ENCODE assay signal across 8 mouse cellular contexts in the genomic region with DNA sequence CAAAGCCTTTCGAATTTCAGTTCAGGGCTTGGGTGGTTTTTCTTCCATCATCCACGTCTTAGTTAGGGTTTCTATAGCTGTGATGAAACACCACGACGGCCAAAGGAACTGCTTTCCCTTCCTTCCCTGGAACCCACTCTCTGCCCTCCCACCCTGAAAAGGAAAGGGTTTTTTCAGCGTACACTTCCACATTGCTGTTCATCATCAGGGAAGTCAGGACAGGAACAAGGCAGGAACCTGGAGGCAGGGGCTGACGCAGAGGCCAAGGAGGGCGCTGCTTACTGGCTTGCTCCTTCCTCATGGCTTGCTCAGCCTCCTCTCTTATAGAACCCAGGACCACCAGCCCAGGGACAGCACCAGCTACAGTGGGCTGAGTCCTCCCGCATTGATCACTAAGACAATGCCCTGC. TPM values are rescaled to one million over a fixed set of nuclear protein-coding genes. Genes with fewer than 3 reads are reported as not detected.
DNase-seq lines count a peak whose midpoint lies in the region; ATAC-seq and TF ChIP-seq lines count a peak whose summit lies in the region.

No protein-coding gene starts in this region.

- no peak for TF ChIP-seq POLR2A in spleen, adult 2 months (IDR thresholded peaks at IDR 0.05; ENCODE audit: low read depth, low read length)

- H3K4me1 ChIP-seq in spleen, adult 2 months (ENCODE audit: control insufficient read depth, insufficient read depth, insufficient read length) = peaks cover 7% of the 10 kb centered on the region; the same call in 1 of the 2 replicates
- peaks cover 12% of the 10 kb centered on the region for H3K4me1 ChIP-seq in forebrain, embryonic 16.5 days (replicated peaks; ENCODE audit: control insufficient read depth, insufficient read depth, low read length)
- H3K4me1 ChIP-seq in midbrain, embryonic 16.5 days (ENCODE audit: control insufficient read depth, insufficient read depth, low read length) = peaks cover 4% of the 10 kb centered on the region; the same call in 1 of the 2 replicates

- H3K27me3 ChIP-seq in spleen, adult 2 months (ENCODE audit: control insufficient read depth, insufficient read depth, low read length) = no peaks in the 10 kb centered on the region
- H3K27me3 ChIP-seq in forebrain, embryonic 16.5 days (replicated peaks; ENCODE audit: control insufficient read depth, insufficient read depth, low read length) = no peaks in the 10 kb centered on the region
- no peaks in the 10 kb centered on the region for H3K27me3 ChIP-seq in midbrain, embryonic 16.5 days (ENCODE audit: control insufficient read depth, insufficient read depth, low read depth, low read length)

- peak; percentile 27; the same call in 1 of the 2 replicates for ATAC-seq in forebrain, embryonic 16.5 days
- ATAC-seq in midbrain, embryonic 16.5 days = peak; percentile 54; the same call in 1 of the 2 replicates

- no peaks in the 10 kb centered on the region for H3K36me3 ChIP-seq in spleen, adult 2 months (ENCODE audit: control insufficient read depth, insufficient read depth, low read length)
- no peaks in the 10 kb centered on the region for H3K36me3 ChIP-seq in forebrain, embryonic 16.5 days (ENCODE audit: control insufficient read depth, insufficient read depth)
- H3K36me3 ChIP-seq in midbrain, embryonic 16.5 days (ENCODE audit: control insufficient read depth, insufficient read depth, low read length) = no peaks in the 10 kb centered on the region

- H3K27ac ChIP-seq in spleen, adult 2 months (ENCODE audit: insufficient read depth, low read length) = no peak overlapping the region
- H3K27ac ChIP-seq in forebrain, embryonic 16.5 days (ENCODE audit: low read length) = peak overlapping the region; percentile 57
- peak overlapping the region; percentile 83 for H3K27ac ChIP-seq in midbrain, embryonic 16.5 days (ENCODE audit: low read length)

- DNase-seq in spleen, adult 2 months (ENCODE audit: low read depth in 1 of 2, low spot score in 2 of 2) = no peak
- no peak for DNase-seq in spleen, postnatal 36 days (ENCODE audit: low spot score in 2 of 2)
- peak; percentile 19 to 36 for DNase-seq in kidney, postnatal 4 days
- DNase-seq in embryo, embryonic 9.5 days (ENCODE audit: extremely low spot score) = no peak
- DNase-seq in adrenal gland, adult 18-20 months (ENCODE audit: low spot score in 2 of 2) = no peak
- no peak for DNase-seq in gastrocnemius, adult 18-20 months (ENCODE audit: low spot score)

- no peaks in the 10 kb centered on the region for H3K9me3 ChIP-seq in forebrain, embryonic 16.5 days (ENCODE audit: control insufficient read depth, low read length)
- no peaks in the 10 kb centered on the region for H3K9me3 ChIP-seq in midbrain, embryonic 16.5 days (replicated peaks; ENCODE audit: control insufficient read depth, low read length, poor library complexity, severe bottlenecking)

- H3K4me2 ChIP-seq in forebrain, embryonic 16.5 days (ENCODE audit: low read length) = peak overlapping the region; percentile 47
- H3K4me2 ChIP-seq in midbrain, embryonic 16.5 days (ENCODE audit: low read length) = peak overlapping the region; percentile 57

- TF ChIP-seq CTCF in spleen, adult 2 months (IDR thresholded peaks at IDR 0.05; ENCODE audit: extremely low read depth, insufficient read depth, insufficient read length, insufficient replicate concordance) = no peak

- peak overlapping the region; percentile 48; the same call in 1 of the 2 replicates for H3K9ac ChIP-seq in forebrain, embryonic 16.5 days (replicated peaks; ENCODE audit: low read depth, low read length)
- peak overlapping the region; percentile 66; the same call in 1 of the 2 replicates for H3K9ac ChIP-seq in midbrain, embryonic 16.5 days (ENCODE audit: low read depth, low read length)

- WGBS in spleen, adult 2 months = 27% methylated on average over 8 of the region's 8 CpGs
- 52% methylated on average over 8 of the region's 8 CpGs for WGBS in forebrain, embryonic 16.5 days
- 52% methylated on average over 8 of the region's 8 CpGs for WGBS in midbrain, embryonic 16.5 days

- peak overlapping the region; percentile 57 for H3K4me3 ChIP-seq in spleen, adult 2 months (ENCODE audit: extremely low read depth, insufficient read depth, insufficient read length)
- H3K4me3 ChIP-seq in forebrain, embryonic 16.5 days (replicated peaks; ENCODE audit: low read length) = peak overlapping the region; percentile 32
- peak overlapping the region; percentile 32 for H3K4me3 ChIP-seq in midbrain, embryonic 16.5 days (ENCODE audit: low read depth, low read length)

RNA-seq across cellular contexts. Expression of a gene that starts 14.8 kb away (rescaled TPM):
- 3.3 and 4.8 TPM in 2 replicates for polyA plus RNA-seq in spleen, adult 2 months (2012; rRNA removed)
- polyA plus RNA-seq in forebrain, embryonic 16.5 days (2015; fragmentation: Nextera tagmentation; extraction: Ambion mirVana) = 0.31 and 0.51 TPM in 2 replicates
- polyA plus RNA-seq in midbrain, embryonic 16.5 days (2015; fragmentation: Nextera tagmentation; extraction: Ambion mirVana) = 0.47 and 0.83 TPM in 2 replicates
- total RNA-seq in adrenal gland, adult 18-20 months (2021) = 1 to 10 TPM in 1 of 2 experiments, under 1 TPM in 1; 0.80 to 4.6 TPM
- total RNA-seq in gastrocnemius, adult 18-20 months (2021) = 10 to 100 TPM; 51.5 to 55.8 TPM

RNA-seq across cellular contexts. Expression of a gene that starts 30.0 kb away (rescaled TPM):
- not detected in 2 replicates for polyA plus RNA-seq in spleen, adult 2 months (2012; rRNA removed)
- not detected in 2 replicates for polyA plus RNA-seq in forebrain, embryonic 16.5 days (2015; fragmentation: Nextera tagmentation; extraction: Ambion mirVana)
- not detected in 2 replicates for polyA plus RNA-seq in midbrain, embryonic 16.5 days (2015; fragmentation: Nextera tagmentation; extraction: Ambion mirVana)
- total RNA-seq in adrenal gland, adult 18-20 months (2021) = not detected
- total RNA-seq in gastrocnemius, adult 18-20 months (2021) = not detected

RNA-seq across cellular contexts. Expression of a gene that starts 30.1 kb away (rescaled TPM):
- polyA plus RNA-seq in spleen, adult 2 months (2012; rRNA removed) = 26.6 and 42.2 TPM in 2 replicates
- 85.4 and 88.6 TPM in 2 replicates for polyA plus RNA-seq in forebrain, embryonic 16.5 days (2015; fragmentation: Nextera tagmentation; extraction: Ambion mirVana)
- 66.0 and 68.5 TPM in 2 replicates for polyA plus RNA-seq in midbrain, embryonic 16.5 days (2015; fragmentation: Nextera tagmentation; extraction: Ambion mirVana)
- 100 to 1,000 TPM; 342 to 359 TPM for total RNA-seq in adrenal gland, adult 18-20 months (2021)
- total RNA-seq in gastrocnemius, adult 18-20 months (2021) = 100 to 1,000 TPM; 176 to 177 TPM

RNA-seq across cellular contexts. Expression of a gene that starts 34.9 kb away (rescaled TPM):
- 0.04 TPM in 1 of 2 replicates, not detected in the other for polyA plus RNA-seq in spleen, adult 2 months (2012; rRNA removed)
- polyA plus RNA-seq in forebrain, embryonic 16.5 days (2015; fragmentation: Nextera tagmentation; extraction: Ambion mirVana) = 0.43 and 0.66 TPM in 2 replicates
- 1.3 and 2.0 TPM in 2 replicates for polyA plus RNA-seq in midbrain, embryonic 16.5 days (2015; fragmentation: Nextera tagmentation; extraction: Ambion mirVana)
- total RNA-seq in adrenal gland, adult 18-20 months (2021) = under 1 TPM; 0.22 to 0.30 TPM
- not detected for total RNA-seq in gastrocnemius, adult 18-20 months (2021)

RNA-seq across cellular contexts. Expression of a gene that starts 56.1 kb away (rescaled TPM):
- polyA plus RNA-seq in spleen, adult 2 months (2012; rRNA removed) = 0.54 and 0.88 TPM in 2 replicates
- 0.36 and 0.38 TPM in 2 replicates for polyA plus RNA-seq in forebrain, embryonic 16.5 days (2015; fragmentation: Nextera tagmentation; extraction: Ambion mirVana)
- polyA plus RNA-seq in midbrain, embryonic 16.5 days (2015; fragmentation: Nextera tagmentation; extraction: Ambion mirVana) = 0.36 and 0.68 TPM in 2 replicates
- total RNA-seq in adrenal gland, adult 18-20 months (2021) = 10 to 100 TPM; 13.9 to 51.8 TPM
- total RNA-seq in gastrocnemius, adult 18-20 months (2021) = 1 to 10 TPM; 3.3 to 6.8 TPM

Comparison
In these comparisons a context has a peak if more than half of its experiments do, and no peak if none do; other contexts are left out.
1. DNase-seq: peak in kidney, postnatal 4 days (2 of 2); none in spleen, adult 2 months (0 of 2), spleen, postnatal 36 days (0 of 2), embryo, embryonic 9.5 days (single experiment), adrenal gland, adult 18-20 months (0 of 2) and gastrocnemius, adult 18-20 months (single experiment).
2. Peak in every context shown above with its lines, with median percentiles within 50 percentile points of each other: H3K4me3 ChIP-seq.